Mouse (Mus musculus): ENCODE data around the gene Ncor2. TPM values are rescaled to one million over a fixed set of nuclear protein-coding genes. Genes with fewer than 3 reads are reported as not detected.
"Not testable (repeated sequence)": the region's sequence is repeated elsewhere in the genome, so short reads cannot be mapped to it uniquely, and the experiment has no call there.

Ncor2 gene
- polyA plus RNA-seq, 1 experiment from 2014 or later, result 36.5 TPM

DNA sequence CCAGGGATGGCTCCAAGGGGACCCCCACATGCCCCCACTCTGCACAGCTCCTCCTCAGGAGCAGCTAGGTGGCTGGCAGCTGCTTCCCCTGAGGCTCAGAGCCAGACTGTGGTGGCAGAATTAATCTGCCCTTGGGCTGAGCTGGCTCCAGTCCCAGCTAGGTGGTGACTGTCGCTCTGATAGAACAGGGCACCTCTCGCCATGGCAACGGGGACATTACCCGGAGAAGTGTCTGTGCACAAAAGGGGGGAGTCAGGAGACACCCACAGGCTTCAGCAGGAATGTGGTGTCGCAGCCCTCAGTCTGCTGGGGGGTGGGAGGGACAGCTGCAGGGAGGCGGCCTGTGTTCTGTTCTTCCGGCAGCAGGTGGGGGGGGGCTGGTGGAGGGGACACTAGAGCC is 24.1 kb upstream of the Ncor2 start:
- Histone ChIP-seq H3K4me3 (ENCODE audit: low read depth, low read length) (no peak overlapping the region), H3K9me3 (ENCODE audit: low read depth, low read length) (no peaks in the 10 kb centered on the region), H3K27me3 (ENCODE audit: insufficient read depth, low read length) (no peaks in the 10 kb centered on the region), H3K9ac (no peak overlapping the region), H3K27ac (ENCODE audit: low read depth) (no peak overlapping the region), H3K4me2 (no peak overlapping the region), H3K36me3 (ENCODE audit: insufficient read depth) (no peaks in the 10 kb centered on the region), H3K4me1 (ENCODE audit: insufficient read depth) (no peaks in the 10 kb centered on the region)
- ATAC-seq (ENCODE audit: insufficient read depth) (peak; percentile 60), DNase-seq (peak; percentile 58)
- WGBS, result 21% methylated on average over 7 of the region's 7 CpGs
- no peak for TF ChIP-seq CTCF (IDR thresholded peaks at IDR 0.05; ENCODE audit: low read depth)

DNA sequence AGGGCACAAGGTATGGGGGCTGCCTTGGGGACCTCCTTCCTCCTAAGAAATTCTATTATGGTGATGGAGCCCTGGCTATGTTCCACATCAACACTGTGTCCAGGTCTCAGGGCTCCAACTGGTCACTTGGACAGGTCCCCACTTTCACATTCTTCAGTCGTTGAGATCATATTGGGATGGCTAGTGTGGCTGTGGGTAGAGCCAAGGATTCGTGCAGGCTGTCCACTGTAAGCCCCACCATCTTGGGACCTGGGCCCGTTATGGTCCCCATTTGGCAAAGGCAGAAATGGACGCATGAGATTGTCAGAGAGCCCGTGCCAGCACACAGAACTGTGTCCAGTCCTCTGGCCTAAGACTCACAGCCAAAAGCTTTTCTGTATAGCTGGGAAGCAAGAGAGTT is 23.1 kb upstream of the Ncor2 start:
- TF ChIP-seq CTCF (IDR thresholded peaks at IDR 0.05; ENCODE audit: low read depth), result no peak
- ATAC-seq (ENCODE audit: insufficient read depth), result no peak
- 75% methylated on average over 5 of the region's 5 CpGs for WGBS

DNA sequence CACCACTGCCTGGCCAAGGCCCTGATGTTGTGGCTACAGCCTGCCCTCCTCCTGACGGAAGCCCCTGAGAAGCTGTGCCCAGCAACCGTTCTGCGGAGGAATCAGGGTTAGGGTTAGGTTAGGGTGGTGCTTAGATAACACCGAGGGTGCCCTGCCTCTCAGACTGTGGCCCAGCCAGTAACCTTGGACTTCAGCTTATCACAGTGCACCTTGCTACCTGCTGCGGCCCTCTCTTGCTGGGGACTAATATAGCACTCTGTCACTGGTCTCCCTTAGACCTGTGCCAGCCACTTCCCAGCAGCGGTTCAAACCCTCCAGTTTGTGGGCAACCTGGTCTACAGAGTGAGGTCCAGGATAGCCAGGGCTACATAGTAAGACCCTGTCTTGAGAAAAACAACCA is 20.1 kb upstream of the Ncor2 start:
- H3K36me3 ChIP-seq (ENCODE audit: insufficient read depth), result no peaks in the 10 kb centered on the region
- H3K9me3 ChIP-seq (ENCODE audit: low read depth, low read length), result no peaks in the 10 kb centered on the region
- DNase-seq, result no peak
- H3K4me3 ChIP-seq (ENCODE audit: low read depth, low read length), result no peak overlapping the region
- H3K27ac ChIP-seq (ENCODE audit: low read depth), result no peak overlapping the region
- 86% methylated on average over 6 of the region's 6 CpGs for WGBS
- no peaks in the 10 kb centered on the region for H3K27me3 ChIP-seq (ENCODE audit: insufficient read depth, low read length)
- no peak overlapping the region for H3K4me2 ChIP-seq
- no peak overlapping the region for H3K9ac ChIP-seq
- ATAC-seq (ENCODE audit: insufficient read depth), result no peak
- 0 out of 2 replicates have a peak, but pooled peaks cover 5% of the 10 kb centered on the region for H3K4me1 ChIP-seq (ENCODE audit: insufficient read depth)
- TF ChIP-seq CTCF (IDR thresholded peaks at IDR 0.05; ENCODE audit: low read depth), result no peak

More for the DNA sequence above, 23.1 kb upstream of the Ncor2 start:
- no peaks in the 10 kb centered on the region for H3K27me3 ChIP-seq (ENCODE audit: insufficient read depth, low read length)
- no peaks in the 10 kb centered on the region for H3K4me1 ChIP-seq (ENCODE audit: insufficient read depth)
- H3K4me3 ChIP-seq (ENCODE audit: low read depth, low read length), result no peak overlapping the region
- DNase-seq, result no peak
- no peaks in the 10 kb centered on the region for H3K9me3 ChIP-seq (ENCODE audit: low read depth, low read length)
- no peak overlapping the region for H3K4me2 ChIP-seq
- no peaks in the 10 kb centered on the region for H3K36me3 ChIP-seq (ENCODE audit: insufficient read depth)
- no peak overlapping the region for H3K27ac ChIP-seq (ENCODE audit: low read depth)
- no peak overlapping the region for H3K9ac ChIP-seq

DNA sequence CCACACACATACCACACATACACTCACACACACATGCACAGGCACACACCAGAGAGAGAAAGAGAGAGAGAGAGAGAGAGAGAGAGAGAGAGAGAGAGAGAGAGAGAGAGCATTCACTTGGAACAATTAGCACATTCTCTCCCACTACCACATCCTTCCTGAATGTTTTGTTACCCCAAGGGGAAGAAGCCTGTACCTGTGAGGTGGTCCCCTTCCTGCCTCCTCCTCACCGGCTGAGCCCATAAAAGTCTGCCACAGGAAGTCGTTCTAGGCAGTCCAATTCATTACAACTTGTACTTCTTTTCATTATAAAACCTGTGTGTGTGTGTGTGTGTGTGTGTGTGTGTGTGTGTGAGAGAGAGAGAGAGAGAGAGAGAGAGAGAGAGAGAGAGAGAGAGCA is 18.3 kb upstream of the Ncor2 start:
- H3K4me2 ChIP-seq; DNase-seq; H3K9ac ChIP-seq; H3K27me3 ChIP-seq (ENCODE audit: insufficient read depth, low read length); ATAC-seq (ENCODE audit: insufficient read depth); H3K4me3 ChIP-seq (ENCODE audit: low read depth, low read length); H3K9me3 ChIP-seq (ENCODE audit: low read depth, low read length); H3K4me1 ChIP-seq (ENCODE audit: insufficient read depth); H3K27ac ChIP-seq (ENCODE audit: low read depth); H3K36me3 ChIP-seq (ENCODE audit: insufficient read depth): not testable (repeated sequence)
- 62% methylated on average over 2 of the region's 2 CpGs for WGBS

DNA sequence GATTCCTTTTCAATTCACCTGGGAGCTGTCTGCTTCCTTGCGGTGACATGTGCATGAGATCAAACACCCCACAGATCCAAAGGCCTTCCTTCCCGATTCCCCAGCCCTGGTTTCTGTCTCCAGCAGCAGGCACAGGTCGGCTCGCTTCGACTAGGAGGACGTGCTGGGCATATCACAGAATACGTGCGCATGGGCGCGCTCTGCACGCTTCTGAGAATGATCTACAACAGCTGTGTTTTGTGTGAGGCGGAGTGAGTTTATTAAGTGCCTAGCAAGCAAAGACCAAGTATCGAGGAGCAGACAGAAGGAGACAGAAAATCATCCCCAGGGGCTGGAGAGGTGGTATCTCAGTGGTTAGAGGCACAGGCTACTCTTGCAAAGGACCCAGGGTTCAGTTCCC is 17.0 kb upstream of the Ncor2 start:
- Histone ChIP-seq H3K4me2 (no peak overlapping the region), H3K36me3 (ENCODE audit: insufficient read depth) (no peaks in the 10 kb centered on the region), H3K27me3 (ENCODE audit: insufficient read depth, low read length) (no peaks in the 10 kb centered on the region), H3K9ac (no peak overlapping the region), H3K27ac (ENCODE audit: low read depth) (peak overlapping the region; percentile 30; the same call in 1 of the 2 replicates), H3K9me3 (ENCODE audit: low read depth, low read length) (no peaks in the 10 kb centered on the region), H3K4me3 (ENCODE audit: low read depth, low read length) (no peak overlapping the region), H3K4me1 (ENCODE audit: insufficient read depth) (0 out of 2 replicates have a peak, but pooled peaks cover 5% of the 10 kb centered on the region)
- ATAC-seq (ENCODE audit: insufficient read depth), result no peak
- 54% methylated on average over 13 of the region's 13 CpGs for WGBS
- DNase-seq, result peak; percentile 65
- no peak for TF ChIP-seq CTCF (IDR thresholded peaks at IDR 0.05; ENCODE audit: low read depth)

DNA sequence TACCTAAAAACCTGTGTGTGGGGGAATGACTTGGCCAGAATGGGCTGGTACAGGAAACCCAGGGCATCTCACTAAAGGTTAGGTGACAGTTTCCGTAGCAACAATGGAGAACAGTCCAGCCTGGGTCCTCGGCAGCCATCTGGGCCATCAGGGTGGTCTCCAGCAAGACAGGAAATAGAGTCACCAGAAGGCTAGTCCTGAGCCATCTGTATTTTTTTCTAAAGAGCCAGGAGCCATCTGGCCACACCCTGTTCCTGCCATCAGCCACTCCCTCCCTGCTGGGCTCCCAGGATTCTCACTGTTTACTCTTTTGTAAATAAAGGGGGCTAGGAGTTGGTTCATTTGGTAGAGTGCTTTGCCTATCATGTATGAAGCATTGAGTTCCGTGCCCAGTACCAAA is 16.1 kb upstream of the Ncor2 start:
- ATAC-seq (ENCODE audit: insufficient read depth) (no peak), DNase-seq (no peak)
- no peak for TF ChIP-seq CTCF (IDR thresholded peaks at IDR 0.05; ENCODE audit: low read depth)
- 46% methylated on average over 3 of the region's 3 CpGs for WGBS
- H3K9me3 ChIP-seq (ENCODE audit: low read depth, low read length), result no peaks in the 10 kb centered on the region
- 0 out of 2 replicates have a peak, but pooled peaks cover 5% of the 10 kb centered on the region for H3K4me1 ChIP-seq (ENCODE audit: insufficient read depth)
- no peak overlapping the region for H3K9ac ChIP-seq
- no peak overlapping the region for H3K4me2 ChIP-seq
- no peaks in the 10 kb centered on the region for H3K36me3 ChIP-seq (ENCODE audit: insufficient read depth)
- no peak overlapping the region for H3K27ac ChIP-seq (ENCODE audit: low read depth)
- no peak overlapping the region for H3K4me3 ChIP-seq (ENCODE audit: low read depth, low read length)
- no peaks in the 10 kb centered on the region for H3K27me3 ChIP-seq (ENCODE audit: insufficient read depth, low read length)

DNA sequence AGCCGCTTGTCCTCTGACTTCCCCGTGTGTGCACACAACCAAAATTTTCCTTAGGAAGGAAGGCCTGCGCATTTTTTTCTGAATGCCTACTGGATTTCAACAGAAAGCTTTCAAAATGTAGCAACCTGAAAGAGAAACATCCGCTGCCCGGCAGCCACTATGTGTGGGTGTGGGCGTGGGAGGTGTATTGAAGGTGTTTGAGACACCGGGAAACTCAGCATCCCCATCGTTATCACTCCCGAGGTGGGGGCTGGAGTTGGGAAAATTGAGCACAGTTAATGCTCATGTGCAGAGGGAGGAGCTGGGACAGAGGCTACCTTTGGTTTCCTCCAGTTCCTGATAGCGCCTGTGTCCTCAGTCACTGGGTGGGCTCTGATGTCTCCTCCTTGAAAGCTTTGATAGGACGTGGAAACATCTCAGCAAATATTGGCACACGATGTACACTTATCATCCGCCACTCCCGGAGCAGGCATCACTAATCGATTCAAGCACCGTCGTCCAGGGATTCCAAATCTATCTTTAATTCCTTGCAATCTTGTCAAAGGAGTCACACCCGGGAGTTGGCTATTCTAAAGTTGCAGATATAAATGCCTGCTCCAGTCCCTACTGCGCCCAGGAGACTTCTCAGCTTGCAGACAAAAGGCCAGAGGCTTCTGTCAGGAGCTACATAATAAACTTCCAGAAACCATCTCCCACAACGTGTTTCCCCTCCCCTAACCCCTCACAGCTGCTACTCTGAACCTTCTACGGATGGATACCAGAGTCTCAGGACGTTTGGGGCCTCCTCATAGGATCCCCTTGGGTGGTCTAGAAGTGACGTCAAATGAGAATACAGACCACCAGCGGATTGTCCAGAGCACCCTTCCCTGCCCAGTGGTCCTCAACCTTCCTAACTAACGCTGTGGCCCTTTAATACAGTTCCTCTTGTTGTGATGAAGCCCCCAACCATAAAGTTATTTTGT is 14.7 kb upstream of the Ncor2 start:
- H3K9me3 ChIP-seq (ENCODE audit: low read depth, low read length), result no peaks in the 10 kb centered on the region
- H3K9ac ChIP-seq, result no peak overlapping the region
- peak; percentile 77 for DNase-seq
- no peak overlapping the region for H3K4me3 ChIP-seq (ENCODE audit: low read depth, low read length)
- H3K27ac ChIP-seq (ENCODE audit: low read depth), result peak overlapping the region; percentile 39; the same call in 1 of the 2 replicates
- H3K36me3 ChIP-seq (ENCODE audit: insufficient read depth), result no peaks in the 10 kb centered on the region
- peak overlapping the region; percentile 36 for H3K4me2 ChIP-seq
- TF ChIP-seq CTCF (IDR thresholded peaks at IDR 0.05; ENCODE audit: low read depth), result no peak
- peak; percentile 59; the same call in 1 of the 2 replicates for ATAC-seq (ENCODE audit: insufficient read depth)
- no peaks in the 10 kb centered on the region for H3K27me3 ChIP-seq (ENCODE audit: insufficient read depth, low read length)
- H3K4me1 ChIP-seq (ENCODE audit: insufficient read depth), result 0 out of 2 replicates have a peak, but pooled peaks cover 5% of the 10 kb centered on the region
- 41% methylated on average over 25 of the region's 25 CpGs for WGBS

All from lung, embryonic 14.5 days (tissue).